Mouse (Mus musculus) midbrain, embryonic 14.5 days (tissue): Measurements from ENCODE around the gene Chac1. TPM values are rescaled to one million over a fixed set of nuclear protein-coding genes. Genes with fewer than 3 reads are reported as not detected.

Source experiments
- ATAC-seq: fragments of 200-750 bp; cut with Nextera tagmentation; 2 replicates; pipeline ENCODE4 v1.8.0; 2017; ENCODE audit warnings: moderate number of reproducible peaks, moderate library complexity; ENCODE audit not compliant: low FRiP score, low TSS enrichment
- DNase-seq: peaks from one replicate; pipeline ENCODE4 v3.0.0-alpha.2; 2015
- H3K27ac ChIP-seq: fragments of 300-500 bp; sonication (generic); replicated peaks from 2 replicates; pipeline ENCODE4 v1.5.1; 2014; ENCODE audit warnings: mild to moderate bottlenecking, low read depth, low read length, moderate library complexity
- H3K27me3 ChIP-seq: fragments of 300-500 bp; sonication (generic); 2 replicates; pipeline ENCODE4 v1.6.1; 2014; ENCODE audit warnings: low read length, control low read depth, mixed read lengths; ENCODE audit not compliant: control insufficient read depth, insufficient read depth
- H3K36me3 ChIP-seq: fragments of 300-500 bp; sonication (generic); 2 replicates; pipeline ENCODE4 v1.6.1; 2014; ENCODE audit warnings: low read length, control low read depth; ENCODE audit not compliant: control insufficient read depth, insufficient read depth
- H3K4me1 ChIP-seq: fragments of 300-500 bp; sonication (generic); 2 replicates; pipeline ENCODE4 v1.6.1; 2014; ENCODE audit warnings: mild to moderate bottlenecking, antibody characterized with exemption, low read length, control low read depth; ENCODE audit not compliant: control insufficient read depth, insufficient read depth
- H3K4me2 ChIP-seq: fragments of 300-500 bp; sonication (generic); 2 replicates; pipeline ENCODE4 v1.6.1; 2014; ENCODE audit warnings: mild to moderate bottlenecking, low read length, moderate library complexity
- H3K4me3 ChIP-seq: fragments of 300-500 bp; sonication (generic); replicated peaks from 2 replicates; pipeline ENCODE4 v1.5.1; 2014; ENCODE audit warnings: low read depth, low read length
- H3K9ac ChIP-seq: fragments of 300-500 bp; sonication (generic); replicated peaks from 2 replicates; pipeline ENCODE4 v1.6.1; 2014; ENCODE audit warnings: mild to moderate bottlenecking, low read length, moderate library complexity
- H3K9me3 ChIP-seq: fragments of 300-500 bp; sonication (generic); 2 replicates; pipeline ENCODE4 v1.6.1; 2016; ENCODE audit warnings: low read length, control low read depth, mixed read lengths; ENCODE audit not compliant: control insufficient read depth
- WGBS: fragments of 180-500 bp; shearing (Covaris S2); extraction: QIAGEN DNeasy Blood & Tissue Kit; methylation state at CpG from one replicate; pipeline ENCODE4 v1.1.7; 2014; 5-methylcytosine and 5-hydroxymethylcytosine counted together
- polyA plus RNA-seq: library from polyadenylated mRNA; unstranded; fragments of >200 nt; fragmentation: Nextera tagmentation; extraction: Ambion mirVana; gene quantifications from 2 replicates; pipeline ENCODE4 v1.2.1, GENCODE M21; 2014

The Chac1 gene
- polyA plus RNA-seq, 1 experiment from 2014 or later: 5.0 TPM

DNA sequence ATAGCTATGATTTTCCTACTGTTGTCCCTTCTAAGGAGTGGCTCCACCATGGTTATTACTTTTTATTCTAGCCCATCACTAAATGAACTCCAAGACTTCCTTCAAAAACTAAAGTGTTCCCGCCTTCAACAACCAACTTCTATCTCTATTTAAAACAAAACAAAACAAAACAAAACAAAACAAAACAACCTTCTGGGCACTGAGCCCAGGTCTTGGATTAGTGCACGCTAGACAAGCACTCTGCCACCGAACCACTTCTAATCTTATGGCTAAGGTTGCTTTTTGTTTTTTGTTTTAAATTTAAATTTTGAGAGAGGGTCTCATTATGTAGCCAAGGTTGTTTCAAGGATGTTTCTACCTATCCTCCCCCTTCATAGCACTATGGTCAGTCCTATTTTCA, 26.8 kb downstream of the Chac1 start:
- peaks cover 87% of the 10 kb centered on the region for H3K36me3 ChIP-seq
- no peaks in the 10 kb centered on the region for H3K4me1 ChIP-seq
- H3K4me3 ChIP-seq: no peak overlapping the region
- no peak for ATAC-seq
- DNase-seq: no peak
- H3K9ac ChIP-seq: no peak overlapping the region
- H3K27ac ChIP-seq: no peak overlapping the region
- H3K27me3 ChIP-seq: no peaks in the 10 kb centered on the region
- no peak overlapping the region for H3K4me2 ChIP-seq
- H3K9me3 ChIP-seq: no peaks in the 10 kb centered on the region
- WGBS: 75% methylated on average over 3 of the region's 3 CpGs

DNA sequence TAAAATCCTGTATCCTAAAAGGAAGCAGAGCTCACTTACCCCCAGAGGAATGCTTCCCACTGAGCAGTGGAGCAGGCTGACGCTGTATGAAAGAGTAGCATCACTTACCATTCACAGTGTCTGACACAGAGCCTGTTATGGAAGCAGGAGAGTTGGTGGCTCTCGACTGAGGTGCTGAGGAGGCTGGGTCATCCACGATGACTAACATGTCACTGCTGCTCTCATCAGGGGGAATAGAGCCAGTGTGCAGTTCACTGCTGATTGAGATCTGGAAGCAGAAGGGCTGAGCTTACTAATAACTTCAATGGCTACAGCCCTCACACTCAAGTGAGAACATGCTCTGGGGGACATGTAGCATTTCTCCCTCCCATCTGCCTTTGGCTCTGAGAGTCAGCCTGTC, 28.4 kb downstream of the Chac1 start:
- 87% methylated on average over 3 of the region's 3 CpGs for WGBS
- Histone ChIP-seq H3K36me3 (peaks cover 77% of the 10 kb centered on the region), H3K4me2 (no peak overlapping the region), H3K4me3 (no peak overlapping the region), H3K9ac (no peak overlapping the region), H3K27me3 (no peaks in the 10 kb centered on the region), H3K27ac (no peak overlapping the region), H3K9me3 (no peaks in the 10 kb centered on the region), H3K4me1 (no peaks in the 10 kb centered on the region)
- DNase-seq (no peak), ATAC-seq (no peak)

DNA sequence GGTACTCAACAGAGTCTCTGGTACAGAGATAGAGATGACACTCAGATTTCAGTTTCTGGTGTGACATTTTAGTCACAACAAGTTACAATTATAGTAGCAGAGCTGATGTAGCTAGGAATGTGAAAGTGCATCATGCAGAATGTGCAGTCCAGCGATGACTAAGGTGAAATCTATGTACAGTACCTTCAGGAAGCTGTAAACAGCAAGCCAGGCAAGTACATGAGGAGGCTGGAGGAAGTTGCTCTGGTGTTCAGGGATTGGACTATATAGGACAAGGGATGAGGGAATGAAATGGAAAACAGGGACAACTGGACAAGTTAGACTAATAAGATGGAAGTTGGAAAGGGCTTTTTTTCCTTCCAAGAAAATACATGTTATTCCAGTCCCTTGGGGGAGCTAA, 37.2 kb downstream of the Chac1 start:
- Histone ChIP-seq H3K4me2 (no peak overlapping the region), H3K4me3 (no peak overlapping the region), H3K27me3 (no peaks in the 10 kb centered on the region), H3K36me3 (peaks cover 25% of the 10 kb centered on the region), H3K4me1 (no peaks in the 10 kb centered on the region), H3K9me3 (no peaks in the 10 kb centered on the region), H3K27ac (no peak overlapping the region), H3K9ac (no peak overlapping the region)
- ATAC-seq (no peak), DNase-seq (no peak)
- 87% methylated on average over 1 of the region's 1 CpGs for WGBS

GRCm38 (mm10) chr2:119389992-119390391, 39.0 kb downstream of the Chac1 start:
- DNase-seq: no peak
- H3K4me1 ChIP-seq: no peaks in the 10 kb centered on the region
- no peak overlapping the region for H3K4me2 ChIP-seq
- WGBS: 94% methylated on average over 4 of the region's 4 CpGs
- H3K27me3 ChIP-seq: no peaks in the 10 kb centered on the region
- no peaks in the 10 kb centered on the region for H3K9me3 ChIP-seq
- peaks cover 34% of the 10 kb centered on the region for H3K36me3 ChIP-seq
- no peak overlapping the region for H3K4me3 ChIP-seq
- ATAC-seq: no peak
- H3K27ac ChIP-seq: no peak overlapping the region
- no peak overlapping the region for H3K9ac ChIP-seq

DNA sequence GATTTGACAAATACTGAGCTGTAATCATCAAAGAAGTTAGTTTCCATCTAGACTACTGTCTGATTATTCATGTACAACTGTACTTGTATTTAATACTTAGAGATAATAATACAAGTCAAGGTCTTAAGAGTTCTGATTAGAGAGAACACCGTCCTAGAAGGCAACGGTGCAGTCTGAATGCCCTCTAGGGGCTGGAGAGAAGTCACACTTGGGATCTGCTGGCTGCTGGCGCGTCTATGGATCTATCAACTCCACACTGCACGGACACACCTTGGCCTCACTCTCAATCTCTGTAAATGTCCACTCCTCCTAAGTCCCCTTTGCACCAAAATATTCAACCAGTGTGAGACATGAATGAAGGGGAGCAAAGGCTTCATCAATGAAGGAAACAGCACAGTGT, 47.2 kb downstream of the Chac1 start:
- no peaks in the 10 kb centered on the region for H3K27me3 ChIP-seq
- H3K9me3 ChIP-seq: no peaks in the 10 kb centered on the region
- ATAC-seq: no peak
- H3K4me3 ChIP-seq: no peak overlapping the region
- H3K27ac ChIP-seq: no peak overlapping the region
- WGBS: 93% methylated on average over 5 of the region's 5 CpGs
- H3K36me3 ChIP-seq: peaks cover 56% of the 10 kb centered on the region
- no peak overlapping the region for H3K4me2 ChIP-seq
- no peak for DNase-seq
- H3K9ac ChIP-seq: no peak overlapping the region
- no peaks in the 10 kb centered on the region for H3K4me1 ChIP-seq

DNA sequence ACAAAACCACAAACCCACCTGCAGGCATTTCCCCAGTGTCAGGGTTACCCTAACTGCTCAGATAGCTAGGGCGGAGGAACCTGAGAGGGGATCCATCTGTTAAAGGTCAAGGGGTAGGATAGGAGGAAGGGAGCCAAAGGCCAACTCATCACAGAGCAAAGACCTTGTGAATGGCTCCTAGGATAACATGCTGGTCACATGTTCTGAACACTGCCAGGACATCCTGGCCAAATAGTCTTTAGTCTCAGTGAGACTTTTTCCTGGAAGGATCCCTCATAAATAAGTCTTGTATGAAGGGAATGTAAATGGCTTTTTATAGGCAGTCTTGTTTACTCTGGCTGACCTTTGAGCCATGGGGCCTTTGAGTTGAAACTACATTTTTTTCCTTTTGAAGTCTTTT, 47.6 kb downstream of the Chac1 start:
- WGBS: 96% methylated on average over 1 of the region's 1 CpGs
- DNase-seq (no peak), ATAC-seq (no peak)
- no peaks in the 10 kb centered on the region for H3K9me3 ChIP-seq
- H3K27me3 ChIP-seq: no peaks in the 10 kb centered on the region
- H3K9ac ChIP-seq: no peak overlapping the region
- H3K27ac ChIP-seq: no peak overlapping the region
- no peaks in the 10 kb centered on the region for H3K4me1 ChIP-seq
- H3K36me3 ChIP-seq: peaks cover 53% of the 10 kb centered on the region
- H3K4me2 ChIP-seq: no peak overlapping the region
- H3K4me3 ChIP-seq: no peak overlapping the region

DNA sequence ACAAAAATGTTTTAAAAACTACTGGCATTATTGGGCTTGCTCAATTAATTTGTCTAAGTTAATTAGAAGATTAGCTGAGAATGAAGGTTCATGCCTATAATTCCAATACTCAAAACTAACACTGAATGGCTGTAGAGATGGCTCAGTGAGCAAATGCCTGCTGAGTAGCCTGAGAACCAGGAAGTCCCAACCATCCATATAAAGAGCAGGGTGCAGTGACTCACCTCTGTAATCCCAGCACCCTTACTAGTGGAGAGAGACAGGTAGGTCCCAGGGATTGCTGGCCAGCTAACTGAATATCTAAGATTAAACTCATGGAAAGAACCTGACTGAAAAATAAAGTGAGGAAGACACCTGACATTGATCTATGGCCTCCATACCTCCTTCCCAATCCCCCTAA, 48.3 kb downstream of the Chac1 start:
- DNase-seq (no peak), ATAC-seq (no peak)
- H3K4me1 ChIP-seq: no peaks in the 10 kb centered on the region
- no peak overlapping the region for H3K9ac ChIP-seq
- no peaks in the 10 kb centered on the region for H3K27me3 ChIP-seq
- H3K27ac ChIP-seq: no peak overlapping the region
- no peaks in the 10 kb centered on the region for H3K9me3 ChIP-seq
- H3K4me3 ChIP-seq: no peak overlapping the region
- H3K36me3 ChIP-seq: peaks cover 50% of the 10 kb centered on the region
- H3K4me2 ChIP-seq: no peak overlapping the region

Other genes starting within 250 kb of the Chac1 start
- 6.8 and 12.2 TPM in 2 replicates for gene Rad51, start 238.4 kb upstream of the Chac1 start, polyA plus RNA-seq
- 43.8 and 45.7 TPM in 2 replicates for gene Rmdn3, start 194.2 kb upstream of the Chac1 start, polyA plus RNA-seq
- gene Gchfr, start 183.5 kb upstream of the Chac1 start, polyA plus RNA-seq: 7.4 and 8.6 TPM in 2 replicates
- 0.43 and 0.90 TPM in 2 replicates for gene Gm14137, start 176.7 kb upstream of the Chac1 start, polyA plus RNA-seq
- gene Zfyve19, start 142.6 kb upstream of the Chac1 start, polyA plus RNA-seq: 57.3 and 58.7 TPM in 2 replicates
- 21.8 and 27.8 TPM in 2 replicates for gene Dnajc17, start 142.4 kb upstream of the Chac1 start, polyA plus RNA-seq
- gene Ppp1r14d, start 121.3 kb upstream of the Chac1 start, polyA plus RNA-seq: not detected in 2 replicates
- gene Spint1, start 113.9 kb upstream of the Chac1 start, polyA plus RNA-seq: 0.26 and 0.74 TPM in 2 replicates
- 19.9 and 27.1 TPM in 2 replicates for gene Rhov, start 80.0 kb upstream of the Chac1 start, polyA plus RNA-seq
- 19.3 and 22.6 TPM in 2 replicates for gene Vps18, start 62.5 kb upstream of the Chac1 start, polyA plus RNA-seq
- gene Dll4, start 25.4 kb upstream of the Chac1 start, polyA plus RNA-seq: 4.0 and 4.4 TPM in 2 replicates
- gene Ino80, start 126.5 kb downstream of the Chac1 start, polyA plus RNA-seq: 6.1 and 6.5 TPM in 2 replicates
- 0.24 and 0.50 TPM in 2 replicates for gene Exd1, start 196.4 kb downstream of the Chac1 start, polyA plus RNA-seq
- gene Chp1, start 196.5 kb downstream of the Chac1 start, polyA plus RNA-seq: 42.8 and 57.4 TPM in 2 replicates